Mouse (Mus musculus) G1E (cell line): ENCODE data around the gene Acta2.

Source experiments
- CTCF ChIP-seq: IDR thresholded peaks from 2 replicates; pipeline ENCODE4 v1.5.1; 2012; ENCODE audit warnings: low read depth, low read length, inconsistent platforms, mixed read lengths
- GATA1 ChIP-seq: IDR thresholded peaks from 2 replicates; pipeline ENCODE4 v1.6.1; 2012; ENCODE audit warnings: borderline replicate concordance, low read length, inconsistent platforms, mixed read lengths
- GATA2 ChIP-seq: IDR thresholded peaks from 2 replicates; pipeline ENCODE4 v1.6.1; 2012; ENCODE audit warnings: low read depth, low read length, inconsistent platforms, borderline replicate concordance
- POLR2AphosphoS5 ChIP-seq: IDR thresholded peaks from 2 replicates; pipeline ENCODE4 v1.6.1; 2012; ENCODE audit warnings: low read depth, low read length, inconsistent platforms; ENCODE audit not compliant: insufficient replicate concordance
- TAL1 ChIP-seq: conservative IDR thresholded peaks from 2 replicates; pipeline ENCODE4 v1.6.1; 2012; ENCODE audit warnings: low read depth, low read length, inconsistent platforms, mixed read lengths

DNA sequence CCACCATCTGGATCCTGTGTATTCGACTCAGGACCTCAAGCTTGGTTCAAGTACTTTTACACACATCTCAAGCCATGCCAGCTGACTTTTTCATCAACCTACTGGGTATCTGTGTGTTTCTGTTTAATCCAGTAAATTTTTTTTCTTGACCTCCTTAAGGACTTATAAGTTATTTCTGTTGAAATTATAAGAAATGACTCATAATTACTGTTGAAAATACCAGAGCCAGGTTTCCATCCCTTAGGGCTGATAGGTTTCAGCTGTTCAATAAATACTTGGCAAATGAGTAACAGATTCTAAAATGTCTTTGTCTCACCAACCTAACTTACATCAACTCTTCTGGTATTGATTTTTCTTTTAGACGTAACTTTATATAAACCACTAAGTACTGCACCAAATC is 60.4 kb downstream of the Acta2 start:
- TF ChIP-seq GATA1, result no peak
- no peak for TF ChIP-seq CTCF
- TF ChIP-seq POLR2AphosphoS5, result no peak
- TF ChIP-seq GATA2, result no peak
- TF ChIP-seq TAL1, result no peak
